Mouse (Mus musculus) megakaryocyte, embryonic 14.5 days (primary cell): ENCODE measurements around the gene Ceacam2.
"Not testable (repeated sequence)": the region's sequence is repeated elsewhere in the genome, so short reads cannot be mapped to it uniquely, and the experiment has no call there.

ENCODE experiments used
- FLI1 ChIP-seq: IDR thresholded peaks from 2 replicates; pipeline ENCODE4 v1.6.1; 2012; ENCODE audit warnings: low read length, inconsistent platforms, mixed read lengths
- GATA1 ChIP-seq: IDR thresholded peaks from 3 replicates; pipeline ENCODE4 v1.6.1; 2012; ENCODE audit warnings: mixed read lengths, low read length, inconsistent platforms, borderline replicate concordance

- TF ChIP-seq GATA1, FLI1: not testable (repeated sequence)
Observed at GRCm38 (mm10) chr7:25489382-25489781, 50.3 kb downstream of the Ceacam2 start.
